Mouse (Mus musculus) midbrain, embryonic 11.5 days (tissue): ENCODE measurements around the gene Fxyd3. TPM values are rescaled to one million over a fixed set of nuclear protein-coding genes. Genes with fewer than 3 reads are reported as not detected.

Source experiments
- ATAC-seq: fragments of 200-750 bp; cut with Nextera tagmentation; 2 replicates; pipeline ENCODE4 v1.8.0; 2017; ENCODE audit warnings: moderate TSS enrichment, moderate library complexity; ENCODE audit not compliant: low FRiP score
- DNase-seq: peaks from one replicate; pipeline ENCODE4 v3.0.0; 2015; ENCODE audit warnings: low spot score; ENCODE audit errors: missing footprints
- H3K27ac ChIP-seq: fragments of 300-500 bp; sonication (generic); 2 replicates; pipeline ENCODE4 v1.5.1; 2014; ENCODE audit warnings: low read depth, low read length
- H3K27me3 ChIP-seq: fragments of 300-500 bp; sonication (generic); 2 replicates; pipeline ENCODE4 v1.6.1; 2014; ENCODE audit warnings: mild to moderate bottlenecking, low read length, moderate library complexity, mixed read lengths; ENCODE audit not compliant: control insufficient read depth, insufficient read depth
- H3K36me3 ChIP-seq: fragments of 300-500 bp; sonication (generic); 2 replicates; pipeline ENCODE4 v1.6.1; 2014; ENCODE audit warnings: mild to moderate bottlenecking, low read length, moderate library complexity, mixed read lengths; ENCODE audit not compliant: control insufficient read depth, insufficient read depth
- H3K4me1 ChIP-seq: fragments of 300-500 bp; sonication (generic); 2 replicates; pipeline ENCODE4 v1.6.1; 2014; ENCODE audit warnings: low read length; ENCODE audit not compliant: control insufficient read depth, insufficient read depth
- H3K4me2 ChIP-seq: fragments of 300-500 bp; sonication (generic); 2 replicates; pipeline ENCODE4 v1.6.1; 2014; ENCODE audit warnings: mild to moderate bottlenecking, moderate library complexity
- H3K4me3 ChIP-seq: fragments of 300-500 bp; sonication (generic); 2 replicates; pipeline ENCODE4 v1.5.1; 2014; ENCODE audit warnings: low read depth, low read length
- H3K9ac ChIP-seq: fragments of 300-500 bp; sonication (generic); 2 replicates; pipeline ENCODE4 v1.6.1; 2014; ENCODE audit warnings: low read length
- H3K9me3 ChIP-seq: fragments of 300-500 bp; sonication (generic); 2 replicates; pipeline ENCODE4 v1.6.1; 2016; ENCODE audit warnings: low read length; ENCODE audit not compliant: control insufficient read depth
- WGBS: fragments of 180-500 bp; shearing (Covaris S2); extraction: QIAGEN DNeasy Blood & Tissue Kit; methylation state at CpG from one replicate; pipeline ENCODE4 v1.1.7; 2014; 5-methylcytosine and 5-hydroxymethylcytosine counted together
- polyA plus RNA-seq: library from polyadenylated mRNA; unstranded; fragments of >200 nt; fragmentation: Nextera tagmentation; extraction: Ambion mirVana; gene quantifications from 2 replicates; pipeline ENCODE4 v1.2.1, GENCODE M21; 2014

Fxyd3 gene
- polyA plus RNA-seq, 1 experiment from 2014 or later, result 2.3 TPM

- no peak for DNase-seq
- ATAC-seq, result no peak
- WGBS, result 47% methylated on average over 3 of the region's 3 CpGs
- Histone ChIP-seq H3K36me3 (no peaks in the 10 kb centered on the region), H3K9me3 (no peaks in the 10 kb centered on the region), H3K4me3 (no peak overlapping the region), H3K9ac (no peak overlapping the region), H3K27ac (no peak overlapping the region), H3K4me2 (no peak overlapping the region), H3K27me3 (no peaks in the 10 kb centered on the region), H3K4me1 (peaks cover 4% of the 10 kb centered on the region; the same call in 1 of the 2 replicates)
Measured at GRCm38 (mm10) chr7:31080611-31081010, 4.1 kb upstream of the Fxyd3 start.

- H3K27ac ChIP-seq, result no peak overlapping the region
Measured at GRCm38 (mm10) chr7:31079670-31080069, 3.2 kb upstream of the Fxyd3 start.

GRCm38 (mm10) chr7:31077885-31078445, 1.5 kb upstream of the Fxyd3 start:
- Histone ChIP-seq H3K27me3 (no peaks in the 10 kb centered on the region), H3K36me3 (no peaks in the 10 kb centered on the region), H3K27ac (no peak overlapping the region), H3K4me2 (no peak overlapping the region), H3K9ac (no peak overlapping the region), H3K9me3 (no peaks in the 10 kb centered on the region), H3K4me1 (no peaks in the 10 kb centered on the region), H3K4me3 (no peak overlapping the region)
- DNase-seq, result peak; percentile 79
- no peak for ATAC-seq
- 42% methylated on average over 5 of the region's 5 CpGs for WGBS

More at GRCm38 (mm10) chr7:31079670-31080069, 3.2 kb upstream of the Fxyd3 start:
- Histone ChIP-seq H3K4me2 (no peak overlapping the region), H3K36me3 (no peaks in the 10 kb centered on the region), H3K4me3 (no peak overlapping the region), H3K9me3 (no peaks in the 10 kb centered on the region), H3K4me1 (no peaks in the 10 kb centered on the region), H3K27me3 (no peaks in the 10 kb centered on the region), H3K9ac (no peak overlapping the region)
- 90% methylated on average over 8 of the region's 8 CpGs for WGBS
- no peak for DNase-seq
- ATAC-seq, result no peak

- Histone ChIP-seq H3K9ac (no peak overlapping the region), H3K4me1 (no peaks in the 10 kb centered on the region), H3K9me3 (no peaks in the 10 kb centered on the region), H3K36me3 (no peaks in the 10 kb centered on the region), H3K27me3 (no peaks in the 10 kb centered on the region), H3K4me3 (no peak overlapping the region), H3K4me2 (no peak overlapping the region), H3K27ac (no peak overlapping the region)
- no peak for DNase-seq
- ATAC-seq, result no peak
- WGBS, result 66% methylated on average over 6 of the region's 6 CpGs
Measured at GRCm38 (mm10) chr7:31077470-31077869, 966 bp upstream of the Fxyd3 start.

GRCm38 (mm10) chr7:31074713-31075069, 1.8 kb downstream of the Fxyd3 start:
- Histone ChIP-seq H3K27me3 (no peaks in the 10 kb centered on the region), H3K4me3 (no peak overlapping the region)

GRCm38 (mm10) chr7:31074061-31074712, 2.3 kb downstream of the Fxyd3 start:
- no peak overlapping the region for H3K4me2 ChIP-seq
- H3K4me3 ChIP-seq, result no peak overlapping the region
- 77% methylated on average over 7 of the region's 7 CpGs for WGBS
- no peaks in the 10 kb centered on the region for H3K36me3 ChIP-seq
- H3K4me1 ChIP-seq, result no peaks in the 10 kb centered on the region
- H3K27me3 ChIP-seq, result no peaks in the 10 kb centered on the region
- no peaks in the 10 kb centered on the region for H3K9me3 ChIP-seq
- H3K9ac ChIP-seq, result no peak overlapping the region
- DNase-seq, result no peak
- ATAC-seq, result peak; percentile 48
- no peak overlapping the region for H3K27ac ChIP-seq

More at GRCm38 (mm10) chr7:31074713-31075069, 1.8 kb downstream of the Fxyd3 start:
- Histone ChIP-seq H3K4me2 (no peak overlapping the region), H3K36me3 (no peaks in the 10 kb centered on the region), H3K27ac (no peak overlapping the region), H3K9ac (no peak overlapping the region), H3K9me3 (no peaks in the 10 kb centered on the region), H3K4me1 (no peaks in the 10 kb centered on the region)
- ATAC-seq (no peak), DNase-seq (no peak)
- WGBS, result 85% methylated on average over 5 of the region's 5 CpGs

- H3K36me3 ChIP-seq, result no peaks in the 10 kb centered on the region
- H3K4me2 ChIP-seq, result no peak overlapping the region
- H3K4me1 ChIP-seq, result no peaks in the 10 kb centered on the region
- no peaks in the 10 kb centered on the region for H3K27me3 ChIP-seq
- no peak overlapping the region for H3K9ac ChIP-seq
- ATAC-seq, result no peak
- DNase-seq, result no peak
- H3K9me3 ChIP-seq, result no peaks in the 10 kb centered on the region
- H3K4me3 ChIP-seq, result no peak overlapping the region
- no peak overlapping the region for H3K27ac ChIP-seq
Measured at GRCm38 (mm10) chr7:31073546-31073945, 3.0 kb downstream of the Fxyd3 start.

GRCm38 (mm10) chr7:31072326-31072725, 4.2 kb downstream of the Fxyd3 start:
- ATAC-seq (no peak), DNase-seq (no peak)
- 68% methylated on average over 9 of the region's 9 CpGs for WGBS
- Histone ChIP-seq H3K27me3 (no peaks in the 10 kb centered on the region), H3K27ac (no peak overlapping the region), H3K4me1 (no peaks in the 10 kb centered on the region), H3K4me2 (no peak overlapping the region), H3K36me3 (no peaks in the 10 kb centered on the region), H3K4me3 (no peak overlapping the region), H3K9ac (no peak overlapping the region), H3K9me3 (no peaks in the 10 kb centered on the region)

- no peaks in the 10 kb centered on the region for H3K36me3 ChIP-seq
- H3K4me1 ChIP-seq, result no peaks in the 10 kb centered on the region
- WGBS, result 80% methylated on average over 6 of the region's 6 CpGs
- no peaks in the 10 kb centered on the region for H3K9me3 ChIP-seq
- no peak overlapping the region for H3K9ac ChIP-seq
- peak; percentile 8 for DNase-seq
- no peak for ATAC-seq
- no peak overlapping the region for H3K4me2 ChIP-seq
- H3K27ac ChIP-seq, result no peak overlapping the region
- H3K27me3 ChIP-seq, result no peaks in the 10 kb centered on the region
- H3K4me3 ChIP-seq, result no peak overlapping the region
Measured at GRCm38 (mm10) chr7:31070324-31070723, 6.2 kb downstream of the Fxyd3 start.
